Mouse (Mus musculus) kidney, postnatal 10 days (tissue): Measurements from ENCODE around the gene Gpatch3.

Experiments
- DNase-seq: peaks from one replicate; pipeline ENCODE4 v3.0.0; 2021; ENCODE audit warnings: mixed read lengths

Gene Gpatch3

DNA sequence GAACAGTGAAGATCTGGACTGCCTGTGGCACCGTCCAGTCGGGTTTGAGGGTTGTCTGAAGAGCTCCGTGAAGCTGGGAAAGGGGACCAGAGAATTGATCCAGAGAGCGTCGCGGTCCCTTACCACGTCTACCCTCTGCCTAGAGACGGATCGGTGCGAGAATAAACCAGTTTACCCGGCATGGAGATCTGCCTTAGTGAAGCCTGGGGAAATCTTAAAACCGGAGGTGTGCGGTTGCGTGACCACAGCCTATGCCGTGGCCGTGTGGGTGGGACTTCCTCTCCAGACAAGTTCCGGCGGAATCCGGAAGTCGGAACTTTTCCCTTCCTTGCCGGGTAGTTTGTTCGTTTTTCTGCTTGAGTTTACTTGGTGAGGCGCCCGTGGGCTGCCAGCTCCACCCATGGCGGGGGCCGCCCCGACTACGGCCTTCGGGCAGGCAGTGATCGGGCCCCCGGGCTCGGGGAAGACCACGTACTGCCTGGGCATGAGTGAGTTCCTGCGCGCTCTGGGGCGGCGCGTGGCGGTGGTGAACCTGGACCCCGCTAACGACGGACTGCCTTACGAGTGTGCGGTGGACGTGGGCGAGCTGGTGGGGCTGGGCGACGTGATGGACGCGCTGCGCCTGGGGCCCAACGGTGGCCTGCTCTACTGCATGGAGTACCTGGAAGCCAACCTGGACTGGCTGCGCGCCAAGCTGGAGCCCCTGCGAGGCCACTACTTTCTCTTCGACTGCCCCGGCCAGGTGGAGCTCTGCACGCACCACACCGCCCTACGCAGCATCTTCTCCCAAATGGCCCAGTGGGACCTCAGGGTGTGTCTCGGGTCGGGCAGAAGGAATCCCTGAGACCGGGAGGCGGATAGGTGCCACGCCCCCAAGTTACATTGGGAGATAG is 9.8 kb downstream of the Gpatch3 start, which contains the start of gene Gpn2:
Gpn2 (plus strand) TSS at position 304 of the 893 bp plus-strand sequence.
- peak; percentile 90 for DNase-seq

- DNase-seq: peak; percentile 83
These were observed 18.0 kb downstream of the Gpatch3 start for GRCm38 (mm10) chr4:133592570-133592969.

GRCm38 (mm10) chr4:133595538-133595937 is 21.0 kb downstream of the Gpatch3 start:
- DNase-seq: no peak

- DNase-seq: no peak
These were observed 21.5 kb downstream of the Gpatch3 start for GRCm38 (mm10) chr4:133596084-133596483.

DNA sequence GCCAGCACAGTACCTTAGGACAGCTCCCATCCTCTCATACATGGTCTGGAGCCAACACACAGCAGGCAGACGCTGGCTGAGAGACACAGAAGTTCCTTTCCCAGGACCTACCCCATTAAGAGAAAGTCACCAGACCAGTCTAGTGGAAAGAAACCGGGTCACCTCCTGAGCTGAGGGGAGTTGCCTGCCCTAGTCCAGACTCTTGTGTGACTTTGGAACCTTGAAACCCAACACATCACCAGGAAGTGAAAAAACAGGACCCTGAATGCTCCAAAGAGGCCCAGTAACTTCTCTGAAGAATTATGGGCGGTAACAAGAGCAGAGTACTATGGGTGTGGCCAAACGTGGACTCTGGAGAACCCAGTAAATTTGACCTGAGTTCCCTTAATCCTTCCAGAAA is 24.1 kb downstream of the Gpatch3 start:
- no peak for DNase-seq

DNA sequence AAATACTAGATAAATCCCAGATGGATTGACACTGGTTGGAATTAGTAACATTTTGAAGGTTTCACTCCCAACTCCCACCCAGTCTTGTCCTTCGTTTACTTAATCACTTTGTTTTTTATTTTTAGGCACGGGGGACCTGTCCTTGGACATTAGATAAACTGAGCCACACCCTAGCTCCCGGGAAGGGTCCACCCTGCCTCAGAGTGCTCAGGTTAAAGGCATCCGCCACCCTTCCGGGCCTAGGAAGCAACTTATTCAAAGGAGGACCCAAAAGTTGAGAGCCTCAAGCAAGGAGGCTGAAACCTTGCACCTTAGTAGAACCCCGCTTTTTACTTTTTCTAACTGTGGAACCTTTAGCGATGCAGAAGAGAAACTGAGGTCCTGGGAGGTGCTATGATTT is 24.6 kb downstream of the Gpatch3 start:
- DNase-seq: no peak

DNA sequence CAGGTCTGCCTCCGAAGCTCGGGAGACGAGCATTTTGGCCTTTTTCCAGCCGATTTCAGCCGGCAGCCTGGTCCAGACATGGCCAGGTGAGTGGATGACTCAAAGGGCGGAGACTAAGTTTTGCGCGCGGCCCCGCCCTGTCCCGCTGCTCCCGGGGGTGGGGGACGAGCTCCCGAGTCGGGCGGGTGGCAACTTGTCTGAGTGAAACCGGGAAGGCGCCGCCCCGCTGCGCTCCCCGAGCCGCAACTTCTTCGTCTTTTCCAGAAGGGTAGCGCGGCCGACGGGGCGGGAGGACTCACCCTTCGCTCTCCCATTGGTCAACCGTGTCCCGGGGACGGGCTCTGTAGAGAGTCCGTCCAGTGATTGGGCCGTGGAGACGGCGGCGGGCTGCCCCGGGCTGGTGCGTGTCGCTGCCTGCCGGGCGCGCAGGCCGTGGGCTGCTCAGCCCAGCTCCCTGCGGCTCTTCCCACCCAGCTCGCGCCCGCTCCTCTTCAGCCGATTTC is 25.1 kb downstream of the Gpatch3 start:
- DNase-seq: peak; percentile 95

DNA sequence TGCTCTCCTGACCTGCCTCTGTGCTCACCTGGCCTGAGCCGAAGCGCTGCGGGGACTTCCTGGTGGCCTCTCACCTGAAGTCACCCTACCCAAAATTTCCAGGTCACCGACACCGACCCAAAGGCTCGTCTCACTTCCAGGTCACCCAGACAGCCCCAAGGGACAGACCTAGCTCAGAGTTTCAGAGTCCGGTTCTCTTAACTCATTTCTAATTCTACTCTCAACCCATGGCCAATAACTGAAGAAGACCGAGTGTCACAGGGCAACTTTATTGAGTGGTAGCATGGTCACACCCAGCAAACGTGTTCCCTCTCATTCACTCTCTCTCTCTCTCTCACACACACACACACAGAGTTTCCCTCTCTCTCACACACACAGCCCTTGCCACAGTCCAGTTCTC is 25.8 kb downstream of the Gpatch3 start:
- DNase-seq: no peak

DNA sequence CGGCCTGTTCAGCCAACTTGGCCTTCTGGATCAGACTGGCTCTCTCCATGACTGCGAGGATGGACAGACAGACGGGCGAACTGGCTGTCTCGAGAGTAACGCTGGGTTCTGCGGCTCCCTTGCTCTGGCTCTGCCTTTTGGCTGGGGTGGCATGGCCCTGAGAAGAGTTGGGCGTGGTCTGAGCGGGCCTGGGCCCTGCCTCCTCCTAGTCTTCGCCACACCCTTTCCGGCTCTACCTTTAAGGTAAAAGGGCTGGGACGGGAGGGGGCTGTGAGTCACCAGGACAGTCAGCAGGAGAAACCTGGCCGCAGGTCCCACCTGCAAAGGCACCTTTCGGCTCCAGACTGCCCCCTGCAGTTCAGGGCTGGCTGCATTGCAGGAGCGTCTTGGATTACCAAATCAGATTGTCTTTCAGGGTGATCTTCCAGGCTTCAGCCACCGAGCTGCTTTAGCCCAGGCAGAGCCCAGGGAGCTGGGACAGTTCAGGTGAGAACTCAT is 27.2 kb downstream of the Gpatch3 start, which contains the start of gene Sfn:
Sfn (minus strand) TSS at position 448 of the 498 bp plus-strand sequence.
- DNase-seq: peak; percentile 82

- no peak for DNase-seq
These were observed 28.5 kb downstream of the Gpatch3 start for GRCm38 (mm10) chr4:133603056-133603455.

DNA sequence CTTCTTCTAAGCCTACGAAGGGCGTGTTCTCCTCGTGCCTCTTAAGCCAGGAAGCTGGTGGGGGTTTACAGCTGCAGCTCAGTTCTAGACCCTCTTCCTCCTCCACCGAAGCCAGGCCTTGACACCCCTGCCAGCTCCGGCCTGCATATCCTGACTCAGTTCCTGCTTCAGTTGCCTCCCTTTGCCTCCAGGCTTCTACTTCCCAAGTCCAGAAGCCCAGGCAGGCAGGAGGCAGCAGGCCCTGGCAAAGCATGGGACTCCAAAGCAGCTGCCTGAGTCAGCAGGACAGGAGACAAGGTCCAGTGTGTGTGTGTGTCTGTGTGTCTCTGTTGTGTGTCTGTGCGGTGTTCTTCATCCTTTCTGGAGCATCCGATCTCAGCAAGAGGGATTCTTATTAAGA is 29.6 kb downstream of the Gpatch3 start:
- no peak for DNase-seq

DNA sequence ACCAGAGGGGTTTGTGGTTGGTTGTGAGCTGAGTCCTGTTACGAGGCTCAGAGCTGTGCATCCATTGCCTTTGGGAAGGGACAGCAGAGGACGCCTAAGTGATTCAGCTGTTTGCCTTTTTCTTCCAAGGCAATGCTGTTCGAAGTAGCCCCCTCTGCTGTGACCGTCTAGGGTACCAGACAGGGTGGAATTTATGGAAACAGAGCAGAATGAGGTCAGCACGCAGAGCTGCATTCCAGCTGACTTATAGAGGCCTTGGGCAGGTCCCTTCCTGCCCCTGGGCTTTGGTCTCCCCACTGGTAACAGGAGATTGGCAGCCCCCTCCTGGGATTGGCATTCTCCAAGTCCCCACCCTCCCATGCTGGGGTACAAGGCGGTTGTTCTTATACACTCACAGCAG is 30.3 kb downstream of the Gpatch3 start:
- no peak for DNase-seq

GRCm38 (mm10) chr4:133605330-133605729 is 30.8 kb downstream of the Gpatch3 start:
- peak; percentile 40 for DNase-seq

DNA sequence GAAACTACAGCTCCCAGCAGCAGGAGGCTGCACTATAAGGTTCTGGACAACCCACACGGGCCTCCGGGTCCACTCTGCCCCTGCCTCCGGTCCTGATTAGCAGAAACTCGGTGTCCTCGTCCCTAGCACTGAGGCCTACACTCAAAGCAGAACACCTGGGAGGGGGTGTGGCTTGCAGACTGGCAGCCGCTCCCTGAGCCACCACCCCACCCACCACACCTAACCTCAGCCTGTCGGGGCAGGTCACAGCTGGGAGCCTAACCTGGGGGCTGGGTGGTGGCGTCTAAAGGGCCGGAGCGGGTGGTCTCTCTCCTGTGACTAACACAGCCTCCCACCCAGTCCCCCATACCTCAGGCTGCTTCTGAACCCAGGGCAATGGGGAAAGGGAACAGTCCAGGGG is 32.7 kb downstream of the Gpatch3 start:
- no peak for DNase-seq

DNA sequence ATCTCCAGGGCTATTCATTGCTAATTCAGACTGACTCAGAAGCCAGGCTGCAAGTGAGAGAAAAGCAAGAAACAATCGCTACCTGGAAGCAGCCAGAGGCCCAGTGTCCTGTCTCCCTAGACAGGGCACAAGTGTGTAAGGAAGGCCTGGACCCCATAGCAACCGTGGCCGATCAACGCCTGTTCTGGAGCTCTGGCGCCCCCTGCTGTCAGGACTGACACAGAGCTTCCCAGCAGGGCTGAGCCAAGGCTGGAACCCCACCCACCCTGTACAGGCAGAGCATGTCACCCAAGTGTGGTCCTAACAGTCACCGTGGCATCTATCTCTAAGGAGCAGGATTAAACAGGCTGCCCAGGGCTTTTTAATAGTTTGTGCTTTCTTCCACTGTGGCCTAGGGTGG is 35.2 kb downstream of the Gpatch3 start:
- peak; percentile 93 for DNase-seq

DNA sequence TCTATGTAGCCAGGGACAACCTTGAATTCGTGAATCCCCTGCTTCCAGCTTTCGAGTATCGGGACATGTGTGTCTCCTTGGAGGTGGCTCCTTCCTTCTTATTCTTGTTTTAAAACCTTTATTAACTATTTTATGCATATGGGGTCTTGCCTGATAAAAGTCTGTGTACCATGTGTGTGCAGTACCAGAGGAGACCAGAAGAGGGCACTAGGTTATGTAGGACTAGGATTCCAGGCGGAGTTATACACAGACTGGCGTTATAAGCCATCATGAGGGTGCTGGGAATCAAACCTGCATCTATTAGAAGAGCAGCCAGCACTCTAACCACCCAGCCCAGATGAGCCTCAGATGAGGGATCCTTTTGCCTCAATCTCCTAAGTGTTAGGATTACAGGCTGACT is 37.3 kb downstream of the Gpatch3 start:
- no peak for DNase-seq

- no peak for DNase-seq
These were observed 37.9 kb downstream of the Gpatch3 start for GRCm38 (mm10) chr4:133612416-133612815.

GRCm38 (mm10) chr4:133613026-133613425 is 38.5 kb downstream of the Gpatch3 start:
- DNase-seq: no peak

DNA sequence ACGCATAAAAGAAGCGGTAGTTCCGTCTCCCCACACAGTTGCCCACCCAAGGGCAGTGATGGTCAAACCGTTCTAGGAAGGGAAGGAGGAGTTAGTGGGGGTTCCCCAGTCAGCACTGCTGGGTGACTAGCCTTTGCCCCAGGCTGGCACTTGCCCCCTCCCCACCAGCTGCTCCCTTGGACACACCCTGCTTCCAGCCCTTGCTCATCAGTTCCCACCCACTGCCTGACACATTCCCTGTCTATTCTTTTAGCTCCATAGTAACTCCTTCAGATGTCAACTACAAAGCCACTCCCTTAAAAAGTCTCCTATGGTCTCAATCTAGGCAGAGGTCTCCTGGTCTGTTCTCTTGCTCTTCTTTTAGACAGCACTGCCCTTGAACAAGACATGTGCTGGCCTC is 39.3 kb downstream of the Gpatch3 start:
- no peak for DNase-seq

- no peak for DNase-seq
These were observed 39.8 kb downstream of the Gpatch3 start for GRCm38 (mm10) chr4:133614274-133614761.

- DNase-seq: peak; percentile 53
These were observed 40.9 kb downstream of the Gpatch3 start for GRCm38 (mm10) chr4:133615416-133615815.

DNA sequence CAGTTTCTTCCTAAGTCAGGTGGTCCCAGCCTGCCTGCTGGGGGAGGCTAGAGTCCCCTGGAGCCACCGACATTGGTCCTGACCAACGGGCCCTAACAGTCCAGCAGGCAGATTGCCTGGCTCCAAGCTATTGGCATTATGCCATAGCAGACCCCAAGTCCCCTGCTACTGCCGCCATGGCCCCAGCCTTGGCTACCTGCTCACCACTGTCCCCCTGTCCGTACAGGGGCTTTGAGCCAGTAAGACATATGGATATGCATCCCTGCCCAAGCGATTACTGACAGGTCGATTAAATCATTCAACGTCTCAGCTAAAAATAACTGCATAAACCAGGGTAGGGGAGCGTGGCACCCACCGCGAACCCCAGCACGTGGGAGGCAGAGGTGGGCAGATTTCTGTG is 43.4 kb downstream of the Gpatch3 start:
- DNase-seq: no peak

DNA sequence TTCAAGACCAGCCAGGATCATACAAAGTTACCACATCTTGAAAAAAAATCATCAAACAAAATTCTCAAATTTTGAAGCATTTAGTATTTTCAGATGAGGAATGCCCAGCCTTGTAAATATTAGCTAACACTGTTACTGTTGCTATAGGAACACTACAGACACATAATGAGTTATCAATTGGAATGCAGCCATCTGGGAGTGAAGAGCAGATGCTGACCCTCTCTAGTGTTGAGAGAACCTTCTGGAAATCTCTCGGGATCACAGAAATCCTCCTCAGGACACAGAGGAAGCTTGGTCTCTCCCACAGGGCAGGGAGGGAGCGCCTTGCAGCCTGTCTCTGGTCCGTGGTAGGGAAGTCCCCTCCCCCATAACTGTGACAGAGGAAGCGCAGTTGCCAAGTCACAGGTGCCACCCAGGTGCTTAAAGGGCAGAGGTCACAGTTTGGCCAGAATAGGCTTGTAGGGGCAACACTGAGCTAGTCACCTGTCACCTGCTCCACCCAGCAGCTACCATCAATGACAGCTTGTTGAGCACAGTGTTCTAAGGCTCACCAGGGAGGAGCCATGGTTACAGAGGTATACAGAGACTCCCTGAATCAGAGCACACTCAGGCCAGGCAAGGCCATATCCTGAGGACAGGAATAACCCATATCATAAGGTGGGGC is 45.1 kb downstream of the Gpatch3 start:
- no peak for DNase-seq
